Mouse (Mus musculus): Measurements from ENCODE around the gene Fgfr2.

DNA sequence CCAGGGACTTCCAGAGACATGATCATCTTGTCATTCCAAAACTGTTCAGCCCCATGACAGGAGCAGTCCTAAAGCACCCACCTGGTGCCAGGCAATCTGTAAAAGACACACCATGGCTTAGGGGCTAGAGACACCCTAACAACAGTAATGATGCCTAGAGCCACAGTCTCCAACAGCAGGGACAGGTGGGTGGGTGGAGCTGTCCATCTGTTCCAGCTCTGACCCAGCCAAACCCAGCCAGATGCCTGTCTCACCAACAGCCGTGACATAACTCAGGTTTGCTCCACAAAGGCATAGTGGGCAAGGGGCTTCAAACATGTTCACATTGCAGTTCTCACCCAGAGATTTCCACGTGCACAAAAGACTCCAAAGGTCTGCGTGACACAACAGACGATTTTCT lies 841.4 kb downstream of the Fgfr2 start:
- TF ChIP-seq ZC3H11A (IDR thresholded peaks at IDR 0.05; ENCODE audit: borderline replicate concordance, low read depth, low read length) (no peak), MAFK (IDR thresholded peaks at IDR 0.05; ENCODE audit: insufficient read depth, low read depth, low read length) (no peak), HCFC1 (IDR thresholded peaks at IDR 0.05; ENCODE audit: borderline replicate concordance, insufficient read depth, low read length) (no peak)
